Mouse (Mus musculus): Measurements from ENCODE around the gene Tspan31. TPM values are rescaled to one million over a fixed set of nuclear protein-coding genes. Genes with fewer than 3 reads are reported as not detected.
A peak's percentile ranks its signal among the peaks of the same experiment; 100 is the strongest.

Gene Tspan31
- polyA plus RNA-seq, 1 experiment, result 116 TPM

- TF ChIP-seq POLR2A (IDR thresholded peaks at IDR 0.05; ENCODE audit: borderline replicate concordance, low read depth, low read length) (no peak), CTCF (IDR thresholded peaks at IDR 0.05; ENCODE audit: low read depth, low read length) (no peak)
- no peak within 1 kb of the TSS for H3K27ac ChIP-seq (ENCODE audit: insufficient read depth, low read depth, low read length)
- peaks cover 10% of the 10 kb centered on the region for H3K4me1 ChIP-seq (ENCODE audit: control insufficient read depth, insufficient read depth, low read length)
- peak within 1 kb of the TSS; percentile 23 for H3K4me3 ChIP-seq (ENCODE audit: insufficient read depth, low read length)
These were observed 22.1 kb downstream of the Tspan31 start, which contains the start of gene Cyp27b1 for GRCm38 (mm10) chr10:127047954-127048353. Gene Cyp27b1, plus strand, starts transcription at chr10:127048250.

- no peak for TF ChIP-seq CTCF (IDR thresholded peaks at IDR 0.05; ENCODE audit: low read depth, low read length)
- TF ChIP-seq POLR2A (IDR thresholded peaks at IDR 0.05; ENCODE audit: borderline replicate concordance, low read depth, low read length), result no peak
- H3K4me3 ChIP-seq (ENCODE audit: insufficient read depth, low read length), result no peak overlapping the region
- H3K27ac ChIP-seq (ENCODE audit: insufficient read depth, low read depth, low read length), result no peak overlapping the region
- peaks cover 9% of the 10 kb centered on the region for H3K4me1 ChIP-seq (ENCODE audit: control insufficient read depth, insufficient read depth, low read length)
These were observed 26.9 kb downstream of the Tspan31 start for GRCm38 (mm10) chr10:127043187-127043586.

GRCm38 (mm10) chr10:127042468-127043115 lies 27.5 kb downstream of the Tspan31 start:
- Histone ChIP-seq H3K27ac (ENCODE audit: insufficient read depth, low read depth, low read length) (peak overlapping the region; percentile 31; the same call in 1 of the 2 replicates), H3K4me3 (ENCODE audit: insufficient read depth, low read length) (peak overlapping the region; percentile 99), H3K4me1 (ENCODE audit: control insufficient read depth, insufficient read depth, low read length) (peaks cover 9% of the 10 kb centered on the region)
- TF ChIP-seq POLR2A (IDR thresholded peaks at IDR 0.05; ENCODE audit: borderline replicate concordance, low read depth, low read length) (no peak), CTCF (IDR thresholded peaks at IDR 0.05; ENCODE audit: low read depth, low read length) (no peak)

- H3K27ac ChIP-seq (ENCODE audit: insufficient read depth, low read depth, low read length), result peak overlapping the region; percentile 36; the same call in 1 of the 2 replicates
- no peak for TF ChIP-seq POLR2A (IDR thresholded peaks at IDR 0.05; ENCODE audit: borderline replicate concordance, low read depth, low read length)
- no peak for TF ChIP-seq CTCF (IDR thresholded peaks at IDR 0.05; ENCODE audit: low read depth, low read length)
These were observed 28.2 kb downstream of the Tspan31 start for GRCm38 (mm10) chr10:127041774-127042338.

GRCm38 (mm10) chr10:127041274-127041766 lies 28.7 kb downstream of the Tspan31 start, which contains the start of the genes Mettl1 and Eef1akmt3:
Gene Mettl1, plus strand, starts transcription at chr10:127041414.
Gene Eef1akmt3, minus strand, starts transcription at chr10:127041513.
- H3K27ac ChIP-seq (ENCODE audit: insufficient read depth, low read depth, low read length), result peak within 1 kb of the TSS; percentile 36; the same call in 1 of the 2 replicates
- peak within 1 kb of the TSS; percentile 99 for H3K4me3 ChIP-seq (ENCODE audit: insufficient read depth, low read length)
- peaks cover 9% of the 10 kb centered on the region for H3K4me1 ChIP-seq (ENCODE audit: control insufficient read depth, insufficient read depth, low read length)
- TF ChIP-seq POLR2A (IDR thresholded peaks at IDR 0.05; ENCODE audit: borderline replicate concordance, low read depth, low read length) (no peak), CTCF (IDR thresholded peaks at IDR 0.05; ENCODE audit: low read depth, low read length) (no peak)

More at GRCm38 (mm10) chr10:127041774-127042338, 28.2 kb downstream of the Tspan31 start:
- Histone ChIP-seq H3K4me1 (ENCODE audit: control insufficient read depth, insufficient read depth, low read length) (peaks cover 9% of the 10 kb centered on the region), H3K4me3 (ENCODE audit: insufficient read depth, low read length) (peak overlapping the region; percentile 99)

DNA sequence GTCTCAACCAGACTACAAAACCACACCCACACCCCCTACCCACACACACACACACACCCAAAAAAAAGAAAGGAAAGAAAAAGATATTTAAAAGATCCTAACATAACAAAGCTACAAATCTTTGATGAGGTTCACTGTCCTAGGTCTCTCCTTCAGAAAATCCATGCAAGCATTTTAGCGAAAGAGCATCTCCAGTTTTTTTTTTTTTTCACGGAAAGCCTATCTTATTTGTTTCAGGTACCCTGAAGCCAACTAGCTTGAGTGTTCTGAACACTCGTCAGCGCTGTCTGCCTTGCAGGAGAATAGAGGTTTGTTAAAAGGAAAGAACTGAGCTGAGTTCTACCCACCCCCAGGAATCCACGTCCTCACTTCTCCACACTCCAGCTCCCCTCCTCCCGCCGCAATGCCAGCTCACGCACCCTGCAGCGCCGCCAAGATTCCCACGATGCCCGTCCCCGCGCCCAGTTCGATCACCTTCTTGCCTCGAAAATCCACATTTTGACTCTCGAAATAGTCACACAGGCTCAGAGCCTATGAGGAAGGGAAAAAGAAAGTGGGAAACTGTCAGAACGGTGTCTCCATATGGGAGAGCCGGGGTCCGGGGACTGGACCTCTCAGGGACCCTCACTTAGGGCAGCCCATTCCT lies 29.4 kb downstream of the Tspan31 start:
- TF ChIP-seq CTCF (IDR thresholded peaks at IDR 0.05; ENCODE audit: low read depth, low read length) (no peak), POLR2A (IDR thresholded peaks at IDR 0.05; ENCODE audit: borderline replicate concordance, low read depth, low read length) (no peak)
- Histone ChIP-seq H3K4me3 (ENCODE audit: insufficient read depth, low read length) (peak overlapping the region; percentile 99), H3K27ac (ENCODE audit: insufficient read depth, low read depth, low read length) (no peak overlapping the region), H3K4me1 (ENCODE audit: control insufficient read depth, insufficient read depth, low read length) (peaks cover 9% of the 10 kb centered on the region)

DNA sequence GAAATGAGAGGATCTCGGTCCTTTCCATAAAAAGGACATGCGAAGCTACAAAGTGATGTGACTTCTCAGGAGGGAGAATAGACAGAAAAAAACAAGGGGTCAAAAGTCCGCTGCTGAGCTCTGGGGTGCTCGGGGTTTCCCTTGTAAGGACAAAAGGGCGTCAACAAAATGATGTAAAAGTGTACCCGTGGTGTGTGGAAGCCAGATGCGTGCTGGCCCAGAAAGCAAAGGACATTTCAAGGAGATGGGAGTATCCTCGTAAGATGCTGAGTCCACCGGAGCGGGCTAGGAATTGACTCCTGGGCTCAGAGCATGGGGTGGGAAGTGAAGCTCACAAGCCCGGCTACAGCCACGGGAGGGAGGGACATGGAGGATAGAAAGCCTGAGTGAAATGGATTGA lies 32.4 kb downstream of the Tspan31 start:
- no peak overlapping the region for H3K4me3 ChIP-seq (ENCODE audit: insufficient read depth, low read length)
- H3K4me1 ChIP-seq (ENCODE audit: control insufficient read depth, insufficient read depth, low read length), result peaks cover 3% of the 10 kb centered on the region; the same call in 1 of the 2 replicates
- H3K27ac ChIP-seq (ENCODE audit: insufficient read depth, low read depth, low read length), result no peak overlapping the region
- TF ChIP-seq CTCF (IDR thresholded peaks at IDR 0.05; ENCODE audit: low read depth, low read length), result no peak
- TF ChIP-seq POLR2A (IDR thresholded peaks at IDR 0.05; ENCODE audit: borderline replicate concordance, low read depth, low read length), result no peak

DNA sequence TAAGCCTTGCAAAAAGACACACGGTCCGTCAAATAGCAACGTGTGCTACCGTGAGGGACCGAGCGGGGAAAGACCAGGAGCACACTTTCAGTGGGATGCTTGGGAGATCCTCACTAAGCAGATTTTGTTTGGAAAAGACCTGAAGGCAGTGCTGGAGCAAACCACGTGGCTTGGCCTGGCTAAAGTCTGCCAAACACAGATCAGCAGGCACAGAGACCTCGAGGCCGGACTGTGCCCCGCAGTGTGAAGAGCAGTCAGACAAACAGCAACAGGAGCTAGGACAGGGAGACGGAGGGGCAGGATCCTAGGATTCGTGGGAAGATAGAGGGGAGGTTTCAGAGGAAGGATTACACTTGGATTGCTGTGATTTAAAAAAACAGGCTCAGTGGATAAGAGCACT lies 33.8 kb downstream of the Tspan31 start:
- Histone ChIP-seq H3K4me3 (ENCODE audit: insufficient read depth, low read length) (no peak overlapping the region), H3K4me1 (ENCODE audit: control insufficient read depth, insufficient read depth, low read length) (no peaks in the 10 kb centered on the region), H3K27ac (ENCODE audit: insufficient read depth, low read depth, low read length) (no peak overlapping the region)
- TF ChIP-seq POLR2A (IDR thresholded peaks at IDR 0.05; ENCODE audit: borderline replicate concordance, low read depth, low read length) (no peak), CTCF (IDR thresholded peaks at IDR 0.05; ENCODE audit: low read depth, low read length) (no peak)

GRCm38 (mm10) chr10:127033301-127033741 lies 36.7 kb downstream of the Tspan31 start:
- no peaks in the 10 kb centered on the region for H3K4me1 ChIP-seq (ENCODE audit: control insufficient read depth, insufficient read depth, low read length)
- TF ChIP-seq CTCF (IDR thresholded peaks at IDR 0.05; ENCODE audit: low read depth, low read length), result no peak
- TF ChIP-seq POLR2A (IDR thresholded peaks at IDR 0.05; ENCODE audit: borderline replicate concordance, low read depth, low read length), result no peak
- H3K27ac ChIP-seq (ENCODE audit: insufficient read depth, low read depth, low read length), result no peak overlapping the region
- no peak overlapping the region for H3K4me3 ChIP-seq (ENCODE audit: insufficient read depth, low read length)

Measured in bone marrow macrophage, adult 2 months (primary cell).